Mouse (Mus musculus) megakaryocyte, embryonic 14.5 days (primary cell): ENCODE measurements around the gene Fdx1.

Source experiments
- FLI1 ChIP-seq: IDR thresholded peaks from 2 replicates; pipeline ENCODE4 v1.6.1; 2012; ENCODE audit warnings: low read length, inconsistent platforms, mixed read lengths
- GATA1 ChIP-seq: IDR thresholded peaks from 3 replicates; pipeline ENCODE4 v1.6.1; 2012; ENCODE audit warnings: mixed read lengths, low read length, inconsistent platforms, borderline replicate concordance

DNA sequence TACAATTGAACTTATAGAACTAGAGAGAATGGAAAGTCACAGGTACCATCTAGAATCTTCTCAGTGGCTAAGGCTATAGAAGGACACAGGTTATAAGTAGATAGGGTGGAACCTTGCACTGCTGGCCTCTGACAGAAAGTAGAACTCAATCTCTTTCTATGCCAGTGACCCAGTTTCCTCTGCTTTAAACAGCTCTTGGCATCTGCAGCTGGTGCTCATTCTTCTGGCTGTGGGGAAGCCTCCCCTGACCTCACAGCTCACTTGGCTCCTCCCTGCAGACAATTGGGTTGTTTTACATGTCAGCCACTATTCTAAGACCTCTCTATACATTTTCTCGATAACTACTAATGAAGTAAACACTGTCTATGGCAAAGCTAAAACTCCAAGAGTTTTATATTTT is 17.8 kb upstream of the Fdx1 start:
- TF ChIP-seq GATA1 (no peak), FLI1 (no peak)
